Mouse (Mus musculus): Measurements from ENCODE around the gene Sirt5. TPM values are rescaled to one million over a fixed set of nuclear protein-coding genes. Genes with fewer than 3 reads are reported as not detected.
A peak's percentile ranks its signal among the peaks of the same experiment; 100 is the strongest.

The Sirt5 gene
- polyA plus RNA-seq, 2 experiments, result 2.9 to 4.1 TPM

- Histone ChIP-seq H3K4me3 (ENCODE audit: insufficient read depth in 1 of 2, low read depth in 2 of 2, low read length in 2 of 2) (peak overlapping the region in 1 of 2 experiments; percentile 62; a peak in 2 of 4 replicates), H3K27me3 (ENCODE audit: control insufficient read depth, insufficient read depth, low read length) (no peaks in the 10 kb centered on the region), H3K27ac (no peak overlapping the region), H3K9me3 (ENCODE audit: control insufficient read depth, low read length) (no peaks in the 10 kb centered on the region), H3K4me1 (replicated peaks; ENCODE audit: control insufficient read depth in 2 of 2, insufficient read depth in 2 of 2, low read length in 1 of 2) (peaks cover 0 to 9% of the 10 kb centered on the region in 2 experiments; a peak in 3 of 4 replicates), H3K9ac (replicated peaks) (no peak overlapping the region), H3K4me2 (ENCODE audit: low read depth) (peak overlapping the region; percentile 32), H3K36me3 (replicated peaks; ENCODE audit: control insufficient read depth, insufficient read depth, low read depth) (peaks cover 26% of the 10 kb centered on the region)
- no peak for DNase-seq (ENCODE audit: low read depth in 3 of 3, low spot score in 3 of 3)
- ATAC-seq (ENCODE audit: insufficient read depth), result no peak
- TF ChIP-seq CTCF (IDR thresholded peaks at IDR 0.05; ENCODE audit: low read depth) (no peak), EP300 (IDR thresholded peaks at IDR 0.05; ENCODE audit: low read depth) (no peak)
- WGBS (ENCODE audit: insufficient replicate concordance), result 45% methylated on average over 15 of the region's 17 CpGs
These were observed 32.5 kb downstream of the Sirt5 start for GRCm38 (mm10) chr13:43397700-43398296.

GRCm38 (mm10) chr13:43398297-43399080 is 33.2 kb downstream of the Sirt5 start, which contains the start of gene Nol7:
TSS of gene Nol7 (plus strand) at chr13:43398390.
- TF ChIP-seq CTCF (IDR thresholded peaks at IDR 0.05; ENCODE audit: low read depth), result peak; percentile 93
- TF ChIP-seq EP300 (IDR thresholded peaks at IDR 0.05; ENCODE audit: low read depth), result no peak
- no peaks in the 10 kb centered on the region for H3K9me3 ChIP-seq (ENCODE audit: control insufficient read depth, low read length)
- DNase-seq (ENCODE audit: low read depth in 3 of 3, low spot score in 3 of 3) (peak; percentile 79 to 83 (median 82)), ATAC-seq (ENCODE audit: insufficient read depth) (peak; percentile 97)
- under 1% methylated on average over 71 of the region's 72 CpGs for WGBS (ENCODE audit: insufficient replicate concordance)
- H3K4me2 ChIP-seq (ENCODE audit: low read depth), result peak within 1 kb of the TSS; percentile 89
- peak within 1 kb of the TSS; percentile 62 to 94 for H3K4me3 ChIP-seq (ENCODE audit: insufficient read depth in 1 of 2, low read depth in 2 of 2, low read length in 2 of 2)
- peak within 1 kb of the TSS; percentile 69 for H3K9ac ChIP-seq (replicated peaks)
- H3K36me3 ChIP-seq (replicated peaks; ENCODE audit: control insufficient read depth, insufficient read depth, low read depth), result peaks cover 32% of the 10 kb centered on the region
- H3K27me3 ChIP-seq (ENCODE audit: control insufficient read depth, insufficient read depth, low read length), result no peaks in the 10 kb centered on the region
- H3K4me1 ChIP-seq (replicated peaks; ENCODE audit: control insufficient read depth in 2 of 2, insufficient read depth in 2 of 2, low read length in 1 of 2), result peaks cover 0 to 9% of the 10 kb centered on the region in 2 experiments; a peak in 3 of 4 replicates
- peak within 1 kb of the TSS; percentile 1 for H3K27ac ChIP-seq

GRCm38 (mm10) chr13:43399576-43399975 is 34.3 kb downstream of the Sirt5 start:
- no peak for ATAC-seq (ENCODE audit: insufficient read depth)
- Histone ChIP-seq H3K4me3 (ENCODE audit: insufficient read depth in 1 of 2, low read depth in 2 of 2, low read length in 2 of 2) (peak overlapping the region; percentile 62 to 94; a peak in 3 of 4 replicates), H3K27ac (no peak overlapping the region), H3K9ac (replicated peaks) (peak overlapping the region; percentile 69), H3K4me2 (ENCODE audit: low read depth) (peak overlapping the region; percentile 89), H3K36me3 (replicated peaks; ENCODE audit: control insufficient read depth, insufficient read depth, low read depth) (peaks cover 37% of the 10 kb centered on the region), H3K4me1 (replicated peaks; ENCODE audit: control insufficient read depth in 2 of 2, insufficient read depth in 2 of 2, low read length in 1 of 2) (peaks cover 0 to 9% of the 10 kb centered on the region in 2 experiments; a peak in 3 of 4 replicates), H3K27me3 (ENCODE audit: control insufficient read depth, insufficient read depth, low read length) (no peaks in the 10 kb centered on the region), H3K9me3 (ENCODE audit: control insufficient read depth, low read length) (no peaks in the 10 kb centered on the region)
- 65% methylated on average over 5 of the region's 5 CpGs for WGBS (ENCODE audit: insufficient replicate concordance)
- no peak for DNase-seq (ENCODE audit: low read depth in 3 of 3, low spot score in 3 of 3)
- no peak for TF ChIP-seq EP300 (IDR thresholded peaks at IDR 0.05; ENCODE audit: low read depth)

- H3K4me2 ChIP-seq (ENCODE audit: low read depth), result no peak overlapping the region
- TF ChIP-seq EP300 (IDR thresholded peaks at IDR 0.05; ENCODE audit: low read depth), result no peak
- TF ChIP-seq CTCF (IDR thresholded peaks at IDR 0.05; ENCODE audit: low read depth), result no peak
- ATAC-seq (ENCODE audit: insufficient read depth) (no peak), DNase-seq (ENCODE audit: low read depth in 3 of 3, low spot score in 3 of 3) (no peak)
- no peak overlapping the region for H3K27ac ChIP-seq
- no peaks in the 10 kb centered on the region for H3K4me1 ChIP-seq (replicated peaks; ENCODE audit: control insufficient read depth in 2 of 2, insufficient read depth in 2 of 2, low read length in 1 of 2)
- no peaks in the 10 kb centered on the region for H3K9me3 ChIP-seq (ENCODE audit: control insufficient read depth, low read length)
- H3K27me3 ChIP-seq (ENCODE audit: control insufficient read depth, insufficient read depth, low read length), result no peaks in the 10 kb centered on the region
- H3K9ac ChIP-seq (replicated peaks), result no peak overlapping the region
- H3K4me3 ChIP-seq (ENCODE audit: insufficient read depth in 1 of 2, low read depth in 2 of 2, low read length in 2 of 2), result no peak overlapping the region
- peaks cover 16% of the 10 kb centered on the region for H3K36me3 ChIP-seq (replicated peaks; ENCODE audit: control insufficient read depth, insufficient read depth, low read depth)
- 74% methylated on average over 7 of the region's 7 CpGs for WGBS (ENCODE audit: insufficient replicate concordance)
These were observed 47.0 kb downstream of the Sirt5 start for GRCm38 (mm10) chr13:43412311-43412710.

GRCm38 (mm10) chr13:43413611-43414010 is 48.3 kb downstream of the Sirt5 start:
- peaks cover 13% of the 10 kb centered on the region for H3K36me3 ChIP-seq (replicated peaks; ENCODE audit: control insufficient read depth, insufficient read depth, low read depth)
- H3K27me3 ChIP-seq (ENCODE audit: control insufficient read depth, insufficient read depth, low read length), result no peaks in the 10 kb centered on the region
- H3K9me3 ChIP-seq (ENCODE audit: control insufficient read depth, low read length), result no peaks in the 10 kb centered on the region
- ATAC-seq (ENCODE audit: insufficient read depth), result no peak
- H3K4me2 ChIP-seq (ENCODE audit: low read depth), result no peak overlapping the region
- no peak overlapping the region for H3K4me3 ChIP-seq (ENCODE audit: insufficient read depth in 1 of 2, low read depth in 2 of 2, low read length in 2 of 2)
- no peak overlapping the region for H3K27ac ChIP-seq
- no peak overlapping the region for H3K9ac ChIP-seq (replicated peaks)
- TF ChIP-seq EP300 (IDR thresholded peaks at IDR 0.05; ENCODE audit: low read depth) (no peak), CTCF (IDR thresholded peaks at IDR 0.05; ENCODE audit: low read depth) (no peak)
- 85% methylated on average over 2 of the region's 2 CpGs for WGBS (ENCODE audit: insufficient replicate concordance)
- DNase-seq (ENCODE audit: low read depth in 3 of 3, low spot score in 3 of 3), result no peak
- H3K4me1 ChIP-seq (replicated peaks; ENCODE audit: control insufficient read depth in 2 of 2, insufficient read depth in 2 of 2, low read length in 1 of 2), result no peaks in the 10 kb centered on the region
